Comparison of ENCODE assay signal across 30 mouse cellular contexts in the genomic region with DNA sequence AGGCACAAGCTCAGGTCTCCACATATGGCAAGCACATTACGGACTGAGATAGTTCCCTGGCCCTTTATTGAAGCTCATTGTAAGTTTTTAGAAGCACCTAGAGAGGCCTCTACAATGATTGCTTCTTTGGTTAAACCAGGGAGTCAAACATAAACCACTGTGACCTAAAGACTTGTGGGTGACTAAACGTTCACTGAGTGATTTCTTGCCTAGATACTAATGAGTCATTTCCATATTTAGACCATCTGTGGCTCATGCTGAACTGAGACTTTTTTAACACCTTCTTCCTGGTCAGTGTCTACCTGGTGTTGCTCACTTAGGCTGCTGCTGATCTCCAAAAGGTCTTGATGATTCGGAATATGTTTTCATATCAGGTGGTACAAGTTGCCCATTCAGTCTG. TPM values are rescaled to one million over a fixed set of nuclear protein-coding genes. Genes with fewer than 3 reads are reported as not detected.
"Had no signal": no experiment of that assay in that cellular context is flagged by ENCODE, and none has a peak within 500 bp of the region (broad histone marks: within the 10 kb centered on the region; RNA-seq: fewer than 3 reads in every experiment).

No protein-coding gene starts in this region.

- H3K9me3 ChIP-seq: limb, embryonic 12.5 days; limb, embryonic 15.5 days; midbrain, embryonic 12.5 days; midbrain, embryonic 15.5 days; stomach, embryonic 15.5 days had no signal

- H3K4me3 ChIP-seq: left cerebral cortex, adult 2 months; limb, embryonic 12.5 days; limb, embryonic 15.5 days; midbrain, embryonic 12.5 days; midbrain, embryonic 15.5 days; stomach, embryonic 15.5 days had no signal

- DNase-seq: kidney, adult 9 months; kidney, postnatal 14 days; kidney, postnatal 4 days; layer of hippocampus, postnatal 36 days; left cerebral cortex, postnatal 4 days; liver, postnatal 0 days; lung, embryonic 14.5 days; right cerebral cortex, adult 18-20 months; right cerebral cortex, postnatal 14 days; right cerebral cortex, postnatal 4 days; thymus, postnatal 25 days had no signal

- H3K27me3 ChIP-seq: limb, embryonic 15.5 days; midbrain, embryonic 12.5 days; midbrain, embryonic 15.5 days; stomach, embryonic 15.5 days had no signal

- ATAC-seq: liver, postnatal 0 days; lung, postnatal 0 days; midbrain, embryonic 15.5 days had no signal

- H3K4me1 ChIP-seq: limb, embryonic 12.5 days; limb, embryonic 15.5 days; midbrain, embryonic 12.5 days; stomach, embryonic 15.5 days had no signal

- H3K27ac ChIP-seq: left cerebral cortex, adult 2 months; limb, embryonic 12.5 days; limb, embryonic 15.5 days; liver, embryonic 14.5 days; macrophage; midbrain, embryonic 12.5 days; midbrain, embryonic 15.5 days; stomach, embryonic 15.5 days had no signal

- H3K9ac ChIP-seq: limb, embryonic 12.5 days; limb, embryonic 15.5 days; liver, embryonic 14.5 days; liver, postnatal 0 days; lung, embryonic 14.5 days; midbrain, embryonic 12.5 days; midbrain, embryonic 15.5 days; stomach, embryonic 15.5 days had no signal

- H3K4me2 ChIP-seq: limb, embryonic 12.5 days; limb, embryonic 15.5 days; liver, embryonic 11.5 days; lung, embryonic 14.5 days; midbrain, embryonic 12.5 days; midbrain, embryonic 15.5 days; stomach, embryonic 15.5 days had no signal

- H3K36me3 ChIP-seq: limb, embryonic 12.5 days; limb, embryonic 15.5 days; midbrain, embryonic 12.5 days; midbrain, embryonic 15.5 days; stomach, embryonic 15.5 days had no signal

RNA-seq across cellular contexts. Expression of a gene that starts 12.1 kb away (rescaled TPM):
- total RNA-seq: megakaryocyte, adult 5-6 weeks; monocyte, adult 5-6 weeks had no signal
- polyA plus RNA-seq: macrophage had no signal

RNA-seq across cellular contexts. Expression of a gene that starts 42.9 kb away (rescaled TPM):
- total RNA-seq: layer of hippocampus, adult 18-20 months; layer of hippocampus, postnatal 10 days; layer of hippocampus, postnatal 36 days; left cerebral cortex, adult 2 months; left cerebral cortex, postnatal 10 days; left cerebral cortex, postnatal 4 days; megakaryocyte, adult 5-6 weeks; monocyte, adult 5-6 weeks had no signal
- polyA plus RNA-seq: kidney, embryonic 16.5 days; limb, embryonic 12.5 days; limb, embryonic 15.5 days; liver, embryonic 11.5 days; liver, embryonic 14.5 days; liver, postnatal 0 days; lung, embryonic 14.5 days; lung, postnatal 0 days; macrophage; midbrain, embryonic 12.5 days; midbrain, embryonic 15.5 days; neural tube, embryonic 11.5 days; neural tube, embryonic 14.5 days; stomach, embryonic 15.5 days; thymus, postnatal 0 days had no signal
